Mouse (Mus musculus): Measurements from ENCODE around the gene Psors1c2. TPM values are rescaled to one million over a fixed set of nuclear protein-coding genes. Genes with fewer than 3 reads are reported as not detected.

Psors1c2 gene
- total and polyA plus RNA-seq, 3 experiments = not detected

DNA sequence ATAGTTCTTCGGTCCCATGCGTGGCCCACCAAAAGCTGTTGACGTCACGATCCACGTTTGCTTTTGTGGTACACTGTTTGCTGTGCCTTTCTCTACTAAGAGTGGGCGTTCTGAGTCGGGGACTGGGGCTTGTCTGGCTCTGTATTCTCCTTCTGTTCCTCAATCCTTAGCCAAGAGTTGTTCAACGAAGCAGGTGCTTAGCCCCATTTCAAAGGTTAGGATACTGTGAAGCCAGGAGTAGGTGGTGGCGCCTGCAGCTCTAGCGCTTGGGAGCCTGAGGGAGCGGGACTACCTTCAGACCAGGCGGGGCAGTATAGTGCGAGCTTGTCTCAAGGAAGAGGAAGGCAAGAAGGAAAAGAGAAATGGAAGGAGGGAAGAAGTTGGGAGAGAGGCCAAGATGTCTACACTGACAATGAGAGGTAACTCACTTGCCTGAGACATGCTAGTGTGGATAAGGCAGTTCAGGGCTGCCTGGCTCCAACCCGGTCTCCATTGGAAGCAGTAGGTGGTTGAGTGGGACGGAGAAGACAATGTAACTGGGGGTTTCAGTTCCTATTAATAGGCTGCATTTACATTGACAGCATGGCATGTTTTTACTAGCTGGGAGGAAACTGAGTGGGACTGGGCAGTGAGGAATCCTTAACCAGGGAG is 9.9 kb downstream of the Psors1c2 start:
- intact Hi-C loops (cut with DNase I) = no loop called here
- 78% methylated on average over 15 of the region's 15 CpGs for WGBS
- Histone ChIP-seq H3K36me3 (ENCODE audit: control insufficient read depth, insufficient read depth, low read length) (no peaks in the 10 kb centered on the region), H3K9ac (ENCODE audit: low read depth, low read length) (no peak overlapping the region), H3K79me2 (replicated peaks; ENCODE audit: control insufficient read depth, insufficient read depth, low read length) (no peaks in the 10 kb centered on the region), H3K27ac (no peak overlapping the region; the same call in 1 of the 2 replicates), H3K4me1 (ENCODE audit: control insufficient read depth, insufficient read depth, low read length) (no peaks in the 10 kb centered on the region), H3K27me3 (ENCODE audit: control insufficient read depth, insufficient read depth, low read length) (no peaks in the 10 kb centered on the region), H3K4me3 (no peak overlapping the region)
- TF ChIP-seq EP300 (IDR thresholded peaks at IDR 0.05; ENCODE audit: insufficient read depth, low read depth, low read length) (no peak), POLR2A (IDR thresholded peaks at IDR 0.05; ENCODE audit: insufficient read depth, low read depth, low read length) (no peak), CTCF (IDR thresholded peaks at IDR 0.05) (no peak)
- DNase-seq = no peak

DNA sequence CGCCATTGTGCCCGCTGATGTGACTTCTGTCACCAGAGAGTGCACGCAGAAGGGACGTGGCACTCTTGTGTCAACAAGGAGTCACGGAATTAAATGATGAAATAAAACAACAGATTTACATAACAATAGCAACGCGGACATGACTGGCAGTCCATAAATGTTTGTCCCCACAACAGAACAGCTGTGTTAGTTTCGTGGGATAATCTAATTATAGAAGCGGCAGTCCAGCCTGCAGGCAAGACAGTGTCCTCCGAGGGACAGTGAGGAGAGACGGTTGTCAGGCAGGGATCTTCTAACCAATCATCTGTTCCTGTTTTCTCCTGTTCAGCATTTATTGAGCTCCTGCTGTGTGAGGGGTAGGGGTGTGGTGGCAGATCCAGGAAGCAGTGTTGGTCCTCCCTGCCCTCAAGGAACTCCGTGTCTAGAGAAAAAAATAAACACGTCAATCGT is 10.4 kb downstream of the Psors1c2 start:
- Histone ChIP-seq H3K27ac (peak overlapping the region; percentile 26; the same call in 1 of the 2 replicates), H3K4me1 (ENCODE audit: control insufficient read depth, insufficient read depth, low read length) (no peaks in the 10 kb centered on the region), H3K4me3 (no peak overlapping the region), H3K9ac (ENCODE audit: low read depth, low read length) (no peak overlapping the region), H3K79me2 (replicated peaks; ENCODE audit: control insufficient read depth, insufficient read depth, low read length) (no peaks in the 10 kb centered on the region), H3K36me3 (ENCODE audit: control insufficient read depth, insufficient read depth, low read length) (no peaks in the 10 kb centered on the region), H3K27me3 (ENCODE audit: control insufficient read depth, insufficient read depth, low read length) (no peaks in the 10 kb centered on the region)
- 31% methylated on average over 14 of the region's 14 CpGs for WGBS
- no peak for DNase-seq
- intact Hi-C loops (cut with DNase I) = no loop called here
- no peak for TF ChIP-seq CTCF (IDR thresholded peaks at IDR 0.05)
- TF ChIP-seq POLR2A (IDR thresholded peaks at IDR 0.05; ENCODE audit: insufficient read depth, low read depth, low read length) = no peak
- TF ChIP-seq EP300 (IDR thresholded peaks at IDR 0.05; ENCODE audit: insufficient read depth, low read depth, low read length) = no peak

DNA sequence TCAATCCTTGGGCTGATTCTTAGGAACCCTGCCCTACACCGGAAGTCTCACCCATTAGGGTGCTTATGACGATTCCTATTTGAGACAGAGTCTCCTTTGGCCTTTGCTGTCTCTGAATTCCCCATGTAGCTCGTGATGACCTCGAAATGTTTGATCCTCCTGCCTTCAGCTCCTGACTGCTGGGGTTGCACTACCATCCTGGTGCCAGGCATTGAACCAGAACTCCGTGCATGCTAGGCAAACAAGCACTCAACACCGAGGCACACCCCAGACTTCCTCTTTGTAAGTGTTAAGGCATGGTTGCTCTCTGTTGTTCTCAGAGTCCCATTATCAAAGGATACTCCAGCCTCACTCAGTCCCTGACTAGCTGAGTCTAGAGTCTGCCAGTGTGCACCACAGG is 11.0 kb downstream of the Psors1c2 start:
- Histone ChIP-seq H3K27me3 (ENCODE audit: control insufficient read depth, insufficient read depth, low read length) (no peaks in the 10 kb centered on the region), H3K36me3 (ENCODE audit: control insufficient read depth, insufficient read depth, low read length) (no peaks in the 10 kb centered on the region), H3K9ac (ENCODE audit: low read depth, low read length) (no peak overlapping the region), H3K27ac (no peak overlapping the region), H3K79me2 (replicated peaks; ENCODE audit: control insufficient read depth, insufficient read depth, low read length) (no peaks in the 10 kb centered on the region), H3K4me3 (no peak overlapping the region), H3K4me1 (ENCODE audit: control insufficient read depth, insufficient read depth, low read length) (peaks cover 3% of the 10 kb centered on the region)
- TF ChIP-seq CTCF (IDR thresholded peaks at IDR 0.05) (no peak), POLR2A (IDR thresholded peaks at IDR 0.05; ENCODE audit: insufficient read depth, low read depth, low read length) (no peak), EP300 (IDR thresholded peaks at IDR 0.05; ENCODE audit: insufficient read depth, low read depth, low read length) (no peak)
- WGBS = 55% methylated on average over 6 of the region's 6 CpGs
- intact Hi-C loops (cut with DNase I) = loop anchor here (2.0 kb wide), 1 partner anchor 35 kb away; no protein-coding TSS in a partner anchor
- no peak for DNase-seq

DNA sequence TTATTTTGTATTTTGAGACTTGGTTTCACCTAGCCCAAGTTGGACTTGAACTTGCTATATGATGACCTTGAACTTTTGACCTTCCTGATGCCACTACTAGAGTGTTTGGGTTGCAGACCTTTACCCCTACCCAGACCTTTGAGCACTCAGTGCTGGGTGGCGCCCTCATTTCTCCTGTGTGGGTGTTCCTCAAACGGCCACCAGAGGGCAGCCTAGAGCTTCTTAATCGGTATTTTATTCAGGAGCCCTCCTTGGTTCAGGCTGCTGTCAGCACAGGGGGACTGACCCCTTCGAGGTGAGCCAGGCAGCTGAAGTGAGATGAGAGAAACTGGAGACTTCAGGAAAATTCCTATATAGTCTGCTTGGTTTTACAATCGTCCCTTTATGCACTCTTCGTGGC is 11.7 kb downstream of the Psors1c2 start:
- Histone ChIP-seq H3K27ac (no peak overlapping the region), H3K4me1 (ENCODE audit: control insufficient read depth, insufficient read depth, low read length) (peaks cover 3% of the 10 kb centered on the region), H3K79me2 (replicated peaks; ENCODE audit: control insufficient read depth, insufficient read depth, low read length) (no peaks in the 10 kb centered on the region), H3K27me3 (ENCODE audit: control insufficient read depth, insufficient read depth, low read length) (no peaks in the 10 kb centered on the region), H3K36me3 (ENCODE audit: control insufficient read depth, insufficient read depth, low read length) (no peaks in the 10 kb centered on the region), H3K4me3 (no peak overlapping the region), H3K9ac (ENCODE audit: low read depth, low read length) (no peak overlapping the region)
- peak; percentile 42 to 70 for DNase-seq
- WGBS = 36% methylated on average over 6 of the region's 6 CpGs
- intact Hi-C loops (cut with DNase I) = loop anchor here (2.0 kb wide), 1 partner anchor 34 kb away; no protein-coding TSS in a partner anchor
- TF ChIP-seq EP300 (IDR thresholded peaks at IDR 0.05; ENCODE audit: insufficient read depth, low read depth, low read length) (no peak), CTCF (IDR thresholded peaks at IDR 0.05) (peak; percentile 93)

DNA sequence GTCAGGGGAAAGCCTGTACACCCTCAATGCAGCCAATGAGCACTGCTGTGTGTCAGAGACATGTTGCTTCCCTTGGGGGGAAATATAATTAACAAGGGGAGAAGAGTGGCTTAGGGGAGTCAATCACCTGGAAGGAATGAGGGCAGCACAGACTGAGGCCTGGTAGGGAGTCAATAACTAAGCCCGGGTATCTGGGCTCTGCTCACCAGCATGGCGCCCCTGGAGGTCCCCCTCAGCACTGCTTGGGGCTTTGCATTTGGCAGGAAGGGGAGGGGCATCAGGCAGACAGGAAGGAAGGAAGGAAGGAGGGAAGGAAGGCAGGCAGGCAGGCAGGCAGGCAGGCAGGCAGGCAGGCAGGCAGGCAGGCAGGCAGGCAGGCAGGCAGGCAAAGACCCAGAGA is 14.5 kb downstream of the Psors1c2 start:
- no peak overlapping the region for H3K4me3 ChIP-seq
- no peak for TF ChIP-seq CTCF (IDR thresholded peaks at IDR 0.05)
- no peak for TF ChIP-seq EP300 (IDR thresholded peaks at IDR 0.05; ENCODE audit: insufficient read depth, low read depth, low read length)
- TF ChIP-seq POLR2A (IDR thresholded peaks at IDR 0.05; ENCODE audit: insufficient read depth, low read depth, low read length) = no peak
- no peak overlapping the region for H3K9ac ChIP-seq (ENCODE audit: low read depth, low read length)
- WGBS = 73% methylated on average over 2 of the region's 2 CpGs
- H3K4me1 ChIP-seq (ENCODE audit: control insufficient read depth, insufficient read depth, low read length) = peaks cover 3% of the 10 kb centered on the region
- H3K36me3 ChIP-seq (ENCODE audit: control insufficient read depth, insufficient read depth, low read length) = no peaks in the 10 kb centered on the region
- DNase-seq = no peak
- no peaks in the 10 kb centered on the region for H3K27me3 ChIP-seq (ENCODE audit: control insufficient read depth, insufficient read depth, low read length)
- H3K27ac ChIP-seq = no peak overlapping the region
- intact Hi-C loops (cut with DNase I) = no loop called here
- no peaks in the 10 kb centered on the region for H3K79me2 ChIP-seq (replicated peaks; ENCODE audit: control insufficient read depth, insufficient read depth, low read length)

DNA sequence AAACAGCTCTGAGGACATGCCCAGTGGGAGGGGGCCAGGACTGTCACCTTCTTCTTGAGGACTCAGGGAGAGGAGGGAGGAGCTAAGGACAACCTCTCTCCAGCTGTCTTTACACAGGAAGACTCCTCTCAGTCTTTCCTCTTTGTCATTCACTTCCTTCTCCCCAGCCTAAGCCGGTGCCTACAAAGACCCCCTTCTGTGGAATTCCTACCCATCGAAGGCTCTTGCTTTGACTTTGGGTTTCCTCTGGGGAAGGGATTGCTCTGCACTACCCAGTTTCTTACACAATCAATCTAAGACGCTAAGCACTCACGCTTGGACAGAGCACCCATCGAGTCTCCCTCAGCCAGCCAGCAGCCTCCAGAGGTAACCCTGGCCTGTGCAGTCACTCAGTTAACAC is 15.6 kb downstream of the Psors1c2 start:
- no peaks in the 10 kb centered on the region for H3K79me2 ChIP-seq (replicated peaks; ENCODE audit: control insufficient read depth, insufficient read depth, low read length)
- H3K36me3 ChIP-seq (ENCODE audit: control insufficient read depth, insufficient read depth, low read length) = no peaks in the 10 kb centered on the region
- H3K27me3 ChIP-seq (ENCODE audit: control insufficient read depth, insufficient read depth, low read length) = no peaks in the 10 kb centered on the region
- peak overlapping the region; percentile 86 for H3K27ac ChIP-seq
- intact Hi-C loops (cut with DNase I) = no loop called here
- TF ChIP-seq POLR2A (IDR thresholded peaks at IDR 0.05; ENCODE audit: insufficient read depth, low read depth, low read length) = no peak
- TF ChIP-seq EP300 (IDR thresholded peaks at IDR 0.05; ENCODE audit: insufficient read depth, low read depth, low read length) = no peak
- no peak for TF ChIP-seq CTCF (IDR thresholded peaks at IDR 0.05)
- no peak overlapping the region for H3K4me3 ChIP-seq
- DNase-seq = no peak
- peaks cover 3% of the 10 kb centered on the region for H3K4me1 ChIP-seq (ENCODE audit: control insufficient read depth, insufficient read depth, low read length)
- WGBS = 30% methylated on average over 5 of the region's 5 CpGs
- H3K9ac ChIP-seq (ENCODE audit: low read depth, low read length) = no peak overlapping the region

Measured in heart, adult 2 months (tissue).